Mouse (Mus musculus): ENCODE measurements around the gene Banp. TPM values are rescaled to one million over a fixed set of nuclear protein-coding genes. Genes with fewer than 3 reads are reported as not detected.

The Banp gene
- total RNA-seq, 2 experiments from 2014 or later: 25.0 to 45.8 TPM

- ATAC-seq (replicated peaks; ENCODE audit: low FRiP score, poor library complexity, severe bottlenecking): no peak
Observed at GRCm38 (mm10) chr8:121948321-121949145, 1.0 kb upstream of the Banp start.

- peak; percentile 84 for ATAC-seq (replicated peaks; ENCODE audit: low FRiP score, poor library complexity, severe bottlenecking)
Observed at GRCm38 (mm10) chr8:121949941-121950748, 595 bp downstream of the Banp start.

GRCm38 (mm10) chr8:121950749-121951655 is 1.5 kb downstream of the Banp start:
- ATAC-seq (replicated peaks; ENCODE audit: low FRiP score, poor library complexity, severe bottlenecking): 0 out of 2 replicates have a peak, but pooled peaks have one; percentile 15

- ATAC-seq (replicated peaks; ENCODE audit: low FRiP score, poor library complexity, severe bottlenecking): no peak
Observed at GRCm38 (mm10) chr8:121951656-121952009, 2.1 kb downstream of the Banp start.

GRCm38 (mm10) chr8:121952122-121952521 is 2.6 kb downstream of the Banp start:
- ATAC-seq (replicated peaks; ENCODE audit: low FRiP score, poor library complexity, severe bottlenecking): no peak

- no peak for ATAC-seq (replicated peaks; ENCODE audit: low FRiP score, poor library complexity, severe bottlenecking)
Observed at GRCm38 (mm10) chr8:121952800-121953199, 3.2 kb downstream of the Banp start.

GRCm38 (mm10) chr8:121953821-121954545 is 4.4 kb downstream of the Banp start:
- ATAC-seq (replicated peaks; ENCODE audit: low FRiP score, poor library complexity, severe bottlenecking): no peak

- ATAC-seq (replicated peaks; ENCODE audit: low FRiP score, poor library complexity, severe bottlenecking): no peak
Observed at GRCm38 (mm10) chr8:121954981-121955555, 5.5 kb downstream of the Banp start.

GRCm38 (mm10) chr8:121955825-121956500 is 6.4 kb downstream of the Banp start:
- ATAC-seq (replicated peaks; ENCODE audit: low FRiP score, poor library complexity, severe bottlenecking): no peak

GRCm38 (mm10) chr8:121958395-121958794 is 8.8 kb downstream of the Banp start:
- ATAC-seq (replicated peaks; ENCODE audit: low FRiP score, poor library complexity, severe bottlenecking): no peak

- no peak for ATAC-seq (replicated peaks; ENCODE audit: low FRiP score, poor library complexity, severe bottlenecking)
Observed at GRCm38 (mm10) chr8:121962892-121963291, 13.3 kb downstream of the Banp start.

GRCm38 (mm10) chr8:121964716-121965512 is 15.4 kb downstream of the Banp start:
- no peak for ATAC-seq (replicated peaks; ENCODE audit: low FRiP score, poor library complexity, severe bottlenecking)

- ATAC-seq (replicated peaks; ENCODE audit: low FRiP score, poor library complexity, severe bottlenecking): no peak
Observed at GRCm38 (mm10) chr8:121966110-121966509, 16.6 kb downstream of the Banp start.

GRCm38 (mm10) chr8:121966714-121967448 is 17.3 kb downstream of the Banp start:
- 0 out of 2 replicates have a peak, but pooled peaks have one; percentile 31 for ATAC-seq (replicated peaks; ENCODE audit: low FRiP score, poor library complexity, severe bottlenecking)

GRCm38 (mm10) chr8:121967977-121968376 is 18.4 kb downstream of the Banp start:
- ATAC-seq (replicated peaks; ENCODE audit: low FRiP score, poor library complexity, severe bottlenecking): no peak

- no peak for ATAC-seq (replicated peaks; ENCODE audit: low FRiP score, poor library complexity, severe bottlenecking)
Observed at GRCm38 (mm10) chr8:121968542-121968941, 19.0 kb downstream of the Banp start.

GRCm38 (mm10) chr8:121970225-121970624 is 20.7 kb downstream of the Banp start:
- no peak for ATAC-seq (replicated peaks; ENCODE audit: low FRiP score, poor library complexity, severe bottlenecking)

All from erythroblast, adult 5-6 weeks (primary cell).